Mouse (Mus musculus) myocyte (in vitro differentiated cells): ENCODE measurements around the gene Ankle2. TPM values are rescaled to one million over a fixed set of nuclear protein-coding genes. Genes with fewer than 3 reads are reported as not detected.

ENCODE experiments used
- H3K27me3 ChIP-seq: one replicate; pipeline ENCODE4 v1.6.1; 2011; ENCODE audit not compliant: control insufficient read depth, insufficient read depth, insufficient read length
- H3K36me3 ChIP-seq: one replicate; pipeline ENCODE4 v1.6.1; 2011; ENCODE audit not compliant: control insufficient read depth, insufficient read depth
- H3K4me2 ChIP-seq: one replicate; pipeline ENCODE4 v1.6.1; 2011; ENCODE audit warnings: low read depth, control low read depth
- H3K4me3 ChIP-seq: one replicate; pipeline ENCODE4 v1.5.1; 2011; ENCODE audit warnings: mild to moderate bottlenecking, control low read depth, moderate library complexity
- H3K79me2 ChIP-seq: one replicate; pipeline ENCODE4 v1.6.1; 2011; ENCODE audit not compliant: control insufficient read depth, insufficient read depth
- H3ac ChIP-seq: one replicate; pipeline ENCODE4 v1.6.1; 2011; ENCODE audit not compliant: control insufficient read depth, insufficient read length
- CEBPB ChIP-seq: IDR thresholded peaks from 2 replicates; pipeline ENCODE4 v1.6.1; 2011; ENCODE audit warnings: mild to moderate bottlenecking, moderate library complexity; ENCODE audit not compliant: poor library complexity, insufficient read depth, severe bottlenecking
- E2F4 ChIP-seq: IDR thresholded peaks from one replicate; pipeline ENCODE4 v1.6.1; 2011; ENCODE audit warnings: mild to moderate bottlenecking, control low read depth, moderate library complexity; ENCODE audit not compliant: insufficient read depth
- MAX ChIP-seq: IDR thresholded peaks from one replicate; pipeline ENCODE4 v1.6.1; 2011; ENCODE audit warnings: low read depth, mild to moderate bottlenecking, control low read depth
- MYOD1 ChIP-seq, 3 experiments: IDR thresholded peaks; one replicate each; pipeline ENCODE4 v1.6.1; 2011; ENCODE audit warnings: control low read depth in 2 of 3, low read depth in 2 of 3, mild to moderate bottlenecking in 2 of 3, moderate library complexity in 1 of 3; ENCODE audit not compliant: insufficient read length in 2 of 3, control insufficient read depth in 1 of 3
- MYOG ChIP-seq, 3 experiments: IDR thresholded peaks; one replicate each; pipeline ENCODE4 v1.6.1; 2011; ENCODE audit warnings: control low read depth in 2 of 3, low read depth in 2 of 3, mild to moderate bottlenecking in 2 of 3; ENCODE audit not compliant: insufficient read length in 2 of 3, control insufficient read depth in 1 of 3, insufficient read depth in 1 of 3
- POLR2A ChIP-seq: IDR thresholded peaks from one replicate; pipeline ENCODE4 v1.6.1; 2011; ENCODE audit warnings: low read depth, mild to moderate bottlenecking, control low read depth, moderate library complexity; ENCODE audit not compliant: insufficient read length
- POLR2AphosphoS2 ChIP-seq: IDR thresholded peaks from one replicate; pipeline ENCODE4 v1.6.1; 2011; ENCODE audit warnings: low read depth, control low read depth; ENCODE audit not compliant: insufficient read length
- REST ChIP-seq: IDR thresholded peaks from one replicate; pipeline ENCODE4 v1.6.1; 2011; ENCODE audit warnings: mild to moderate bottlenecking, control low read depth, moderate library complexity; ENCODE audit not compliant: insufficient read depth, insufficient read length
- SRF ChIP-seq: IDR thresholded peaks from one replicate; pipeline ENCODE4 v1.6.1; 2011; ENCODE audit warnings: low read depth; ENCODE audit not compliant: control insufficient read depth, insufficient read length
- TCF12 ChIP-seq: IDR thresholded peaks from one replicate; pipeline ENCODE4 v1.6.1; 2011; ENCODE audit warnings: mild to moderate bottlenecking, control low read depth; ENCODE audit not compliant: poor library complexity, insufficient read depth, severe bottlenecking
- TCF3 ChIP-seq: IDR thresholded peaks from one replicate; pipeline ENCODE4 v1.6.1; 2011; ENCODE audit warnings: low read depth, control low read depth; ENCODE audit not compliant: insufficient read length
- USF1 ChIP-seq: IDR thresholded peaks from one replicate; pipeline ENCODE4 v1.6.1; 2011; ENCODE audit warnings: low read depth, mild to moderate bottlenecking, control low read depth, moderate library complexity
- polyA plus RNA-seq: library from polyadenylated mRNA; unstranded; fragments of >200 nt; fragmentation: generic; extraction: Trizol; gene quantifications from one replicate; pipeline ENCODE4 v1.2.1, GENCODE M21; 2012; ENCODE audit warnings: missing spikeins

Ankle2 gene
- 12.0 TPM for polyA plus RNA-seq

DNA sequence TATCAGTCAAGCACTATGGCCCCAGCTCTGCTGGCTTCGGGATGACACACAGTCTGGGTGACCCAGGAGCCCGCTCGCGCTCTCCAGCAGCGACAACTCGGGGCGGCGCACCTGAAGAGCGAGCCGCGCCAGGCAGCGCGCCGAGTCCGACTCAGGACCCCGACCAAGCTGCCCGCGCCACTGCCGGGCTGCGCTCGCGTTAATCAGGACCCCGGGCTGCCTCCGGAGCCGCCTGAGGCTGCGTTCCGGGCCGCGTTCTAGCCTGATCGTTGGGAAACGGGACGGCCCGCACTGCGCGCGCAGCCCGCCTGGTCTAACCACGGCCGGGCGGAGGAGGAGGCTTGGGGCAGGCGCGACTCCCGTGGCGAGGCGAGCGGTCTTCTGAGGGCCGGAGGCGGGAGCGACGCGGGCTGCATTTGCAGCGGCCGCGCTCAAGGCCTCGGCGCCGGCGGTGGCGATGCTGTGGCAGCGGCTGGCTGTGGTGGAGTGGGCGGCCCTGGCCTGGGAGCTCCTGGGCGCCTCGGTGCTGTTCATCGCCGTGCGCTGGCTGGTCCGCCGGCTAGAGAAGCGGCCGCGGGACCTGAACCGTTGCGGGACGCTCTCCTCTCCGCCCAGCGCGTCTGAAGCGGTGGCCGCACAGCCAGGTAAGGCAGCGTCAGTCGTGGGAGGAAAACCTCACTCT is at the start of gene Ankle2:
Ankle2 (plus strand) TSS at position 225 of the 682 bp plus-strand sequence.
- peaks cover 32% of the 10 kb centered on the region for H3K79me2 ChIP-seq
- peak within 1 kb of the TSS; percentile 89 for H3K4me2 ChIP-seq
- peak within 1 kb of the TSS; percentile 74 for H3ac ChIP-seq
- H3K27me3 ChIP-seq: no peaks in the 10 kb centered on the region
- peak within 1 kb of the TSS; percentile 61 for H3K4me3 ChIP-seq
- peaks cover 15% of the 10 kb centered on the region for H3K36me3 ChIP-seq
- no peak for TF ChIP-seq REST
- TF ChIP-seq TCF12: no peak
- no peak for TF ChIP-seq CEBPB
- TF ChIP-seq MAX: peak; percentile 95
- peak in 1 of 3 experiments; percentile 22 for TF ChIP-seq MYOD1 (IDR thresholded peaks at IDR 0.05; ENCODE audit: control insufficient read depth in 1 of 3, insufficient read length in 2 of 3, low read depth in 2 of 3)
- no peak for TF ChIP-seq USF1
- TF ChIP-seq POLR2A: peak; percentile 83
- peak; percentile 60 for TF ChIP-seq POLR2AphosphoS2
- peak; percentile 60 for TF ChIP-seq SRF
- no peak for TF ChIP-seq TCF3
- TF ChIP-seq E2F4: peak; percentile 34
- peak in 1 of 3 experiments; percentile 50 for TF ChIP-seq MYOG (IDR thresholded peaks at IDR 0.05; ENCODE audit: control insufficient read depth in 1 of 3, insufficient read depth in 1 of 3, insufficient read length in 2 of 3, low read depth in 2 of 3)

DNA sequence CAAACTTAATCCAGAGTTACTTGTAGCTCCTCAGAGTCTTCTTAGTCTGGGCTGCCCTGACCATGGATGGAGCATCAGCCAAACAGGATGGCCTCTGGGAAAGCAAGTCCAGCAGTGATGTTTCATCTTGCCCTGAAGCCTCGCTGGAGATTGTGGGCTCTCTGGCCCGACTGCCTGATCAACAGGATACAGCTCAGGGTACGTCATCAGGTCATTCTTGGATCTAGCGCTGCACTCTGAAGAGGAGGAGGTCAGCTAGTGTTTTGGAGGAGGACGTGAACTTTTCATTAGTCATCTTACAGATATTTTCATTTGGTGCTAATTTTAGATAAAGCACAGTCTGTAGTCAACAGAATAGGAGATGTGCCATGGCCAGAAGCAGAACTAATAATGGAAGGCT is 49.1 kb upstream of the Ankle2 start:
- Histone ChIP-seq H3K36me3 (peaks cover 39% of the 10 kb centered on the region), H3ac (no peak overlapping the region), H3K79me2 (peaks cover 42% of the 10 kb centered on the region), H3K27me3 (no peaks in the 10 kb centered on the region), H3K4me2 (peak overlapping the region; percentile 14), H3K4me3 (no peak overlapping the region)
- no peak for TF ChIP-seq POLR2AphosphoS2
- TF ChIP-seq TCF3: no peak
- TF ChIP-seq CEBPB: no peak
- TF ChIP-seq TCF12: no peak
- TF ChIP-seq MAX: no peak
- TF ChIP-seq REST: no peak
- no peak for TF ChIP-seq MYOD1 (IDR thresholded peaks at IDR 0.05; ENCODE audit: control insufficient read depth in 1 of 3, insufficient read length in 2 of 3, low read depth in 2 of 3)
- no peak for TF ChIP-seq SRF
- TF ChIP-seq USF1: no peak

DNA sequence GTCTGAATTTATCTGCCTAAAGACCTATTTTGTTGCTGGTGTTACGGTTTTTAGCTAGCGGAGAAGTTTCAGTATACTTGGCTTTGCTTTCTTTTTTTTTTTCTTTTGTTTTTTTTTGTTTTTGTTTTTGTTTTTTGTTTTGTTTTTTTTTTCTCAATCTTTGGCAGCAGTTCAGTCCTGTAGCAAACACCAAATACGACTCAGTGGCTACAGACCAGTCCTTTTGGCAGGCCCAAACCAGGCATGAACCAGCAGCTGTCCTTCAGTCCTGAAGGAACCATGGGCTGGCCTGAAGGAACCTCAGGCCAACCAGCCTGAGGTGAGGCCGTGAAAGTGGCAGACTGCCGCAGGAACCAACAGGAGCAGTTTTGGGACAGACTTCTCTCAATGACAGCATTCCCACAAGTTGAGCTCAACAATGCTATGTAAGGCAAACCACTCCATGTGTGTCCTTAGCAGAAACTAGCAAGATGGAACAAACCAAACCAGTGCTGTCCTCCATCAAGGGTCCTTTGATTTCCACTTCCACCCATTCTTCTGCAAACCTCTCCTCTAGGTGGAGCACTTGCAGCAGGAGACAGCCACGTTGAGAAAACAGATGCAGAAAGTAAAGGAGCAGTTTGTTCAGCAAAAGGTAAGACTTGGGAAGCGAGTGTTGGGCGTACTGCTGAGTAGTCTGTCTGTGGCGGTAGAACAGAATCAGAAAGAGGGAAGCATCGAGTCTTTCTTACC is 27.5 kb upstream of the Ankle2 start:
- no peak overlapping the region for H3ac ChIP-seq
- H3K79me2 ChIP-seq: no peaks in the 10 kb centered on the region
- no peak overlapping the region for H3K4me3 ChIP-seq
- no peak overlapping the region for H3K4me2 ChIP-seq
- peaks cover 65% of the 10 kb centered on the region for H3K36me3 ChIP-seq
- no peaks in the 10 kb centered on the region for H3K27me3 ChIP-seq
- TF ChIP-seq MYOD1 (IDR thresholded peaks at IDR 0.05; ENCODE audit: control insufficient read depth in 1 of 3, insufficient read length in 2 of 3, low read depth in 2 of 3): no peak
- no peak for TF ChIP-seq TCF3
- TF ChIP-seq TCF12: no peak
- TF ChIP-seq MAX: no peak
- TF ChIP-seq USF1: no peak
- no peak for TF ChIP-seq POLR2A
- no peak for TF ChIP-seq MYOG (IDR thresholded peaks at IDR 0.05; ENCODE audit: control insufficient read depth in 1 of 3, insufficient read depth in 1 of 3, insufficient read length in 2 of 3, low read depth in 2 of 3)
- no peak for TF ChIP-seq REST
- TF ChIP-seq SRF: no peak
- TF ChIP-seq CEBPB: no peak
- no peak for TF ChIP-seq POLR2AphosphoS2
- no peak for TF ChIP-seq E2F4

DNA sequence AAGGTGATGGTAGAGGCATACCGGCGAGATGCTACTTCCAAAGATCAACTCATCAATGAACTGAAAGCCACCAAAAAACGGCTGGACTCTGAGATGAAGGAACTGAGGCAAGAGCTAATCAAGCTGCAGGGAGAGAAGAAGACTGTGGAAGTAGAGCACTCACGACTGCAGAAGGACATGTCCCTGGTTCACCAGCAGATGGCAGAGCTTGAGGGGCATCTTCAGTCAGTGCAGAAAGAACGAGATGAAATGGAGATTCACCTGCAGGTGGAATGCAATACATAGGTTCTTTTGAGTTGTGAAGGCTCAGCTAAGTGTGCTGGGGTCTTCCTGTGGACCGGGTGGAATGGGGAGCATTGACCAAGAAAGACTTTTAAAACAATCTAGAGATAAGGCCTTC is 26.0 kb upstream of the Ankle2 start:
- no peak overlapping the region for H3K4me3 ChIP-seq
- no peaks in the 10 kb centered on the region for H3K79me2 ChIP-seq
- H3K4me2 ChIP-seq: no peak overlapping the region
- H3K27me3 ChIP-seq: no peaks in the 10 kb centered on the region
- TF ChIP-seq TCF12 (no peak), MYOD1 (IDR thresholded peaks at IDR 0.05; ENCODE audit: control insufficient read depth in 1 of 3, insufficient read length in 2 of 3, low read depth in 2 of 3) (no peak), REST (no peak), MYOG (IDR thresholded peaks at IDR 0.05; ENCODE audit: control insufficient read depth in 1 of 3, insufficient read depth in 1 of 3, insufficient read length in 2 of 3, low read depth in 2 of 3) (no peak), MAX (no peak), POLR2A (no peak), SRF (no peak), E2F4 (no peak), USF1 (no peak), CEBPB (no peak)
- peaks cover 76% of the 10 kb centered on the region for H3K36me3 ChIP-seq
- no peak overlapping the region for H3ac ChIP-seq

DNA sequence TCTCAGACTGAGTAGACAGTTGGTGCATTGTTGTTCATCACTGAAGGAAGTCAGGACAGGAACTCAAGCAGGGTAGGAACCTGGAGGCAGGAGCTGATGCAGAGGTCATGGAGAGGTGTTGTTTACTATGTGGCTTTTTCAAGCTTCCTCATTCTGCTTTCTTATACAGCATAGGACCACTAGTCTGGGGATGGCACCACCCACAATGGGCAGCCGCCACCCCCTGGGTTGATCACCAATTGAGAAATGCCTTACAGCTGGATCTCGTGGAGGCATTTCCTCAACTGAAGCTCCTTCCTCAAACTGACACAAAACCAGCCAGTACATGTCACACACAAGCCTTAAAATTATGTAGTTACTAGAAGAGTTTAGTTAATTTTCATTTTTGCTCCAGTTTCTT is 19.5 kb upstream of the Ankle2 start:
- Histone ChIP-seq H3K4me2 (no peak overlapping the region), H3K36me3 (peaks cover 77% of the 10 kb centered on the region), H3K4me3 (no peak overlapping the region), H3K79me2 (no peaks in the 10 kb centered on the region), H3K27me3 (no peaks in the 10 kb centered on the region), H3ac (no peak overlapping the region)
- TF ChIP-seq CEBPB: no peak
- no peak for TF ChIP-seq MYOD1 (IDR thresholded peaks at IDR 0.05; ENCODE audit: control insufficient read depth in 1 of 3, insufficient read length in 2 of 3, low read depth in 2 of 3)
- no peak for TF ChIP-seq REST
- TF ChIP-seq USF1: no peak
- no peak for TF ChIP-seq E2F4
- no peak for TF ChIP-seq MYOG (IDR thresholded peaks at IDR 0.05; ENCODE audit: control insufficient read depth in 1 of 3, insufficient read depth in 1 of 3, insufficient read length in 2 of 3, low read depth in 2 of 3)
- TF ChIP-seq SRF: no peak
- TF ChIP-seq POLR2AphosphoS2: no peak
- no peak for TF ChIP-seq POLR2A
- no peak for TF ChIP-seq TCF3
- TF ChIP-seq TCF12: no peak
- TF ChIP-seq MAX: no peak
